Mouse (Mus musculus) MEL (cell line): ENCODE measurements around the gene Lgr6. TPM values are rescaled to one million over a fixed set of nuclear protein-coding genes. Genes with fewer than 3 reads are reported as not detected.

Source experiments
- DNase-seq: peaks from one replicate; pipeline ENCODE4 v3.0.0; 2011; ENCODE audit warnings: low read depth, low spot score
- H3K27ac ChIP-seq: 2 replicates; pipeline ENCODE4 v1.5.1; 2012; ENCODE audit warnings: low read depth, mild to moderate bottlenecking, control low read depth, low read length, moderate library complexity; ENCODE audit not compliant: control insufficient read depth
- H3K27me3 ChIP-seq, 2 experiments: fragments of 150-350 bp in 1 of 2; sonication (generic) in 1 of 2; 2 replicates each; pipeline ENCODE4 v1.6.1; 2012; ENCODE audit warnings: low read length in 2 of 2, mild to moderate bottlenecking in 2 of 2, improper control_type of control experiment in 1 of 2, moderate library complexity in 1 of 2; ENCODE audit not compliant: insufficient read depth in 2 of 2, control insufficient read depth in 1 of 2
- H3K36me3 ChIP-seq, 2 experiments: 2 replicates each; pipeline ENCODE4 v1.6.1; 2012 to 2014; ENCODE audit warnings: low read length in 2 of 2, improper control_type of control experiment in 1 of 2, inconsistent platforms in 1 of 2, mild to moderate bottlenecking in 1 of 2; ENCODE audit not compliant: insufficient read depth in 2 of 2, control insufficient read depth in 1 of 2
- H3K4me1 ChIP-seq, 2 experiments: fragments of 150-350 bp in 1 of 2; sonication (generic) in 1 of 2; 2 replicates each; pipeline ENCODE4 v1.6.1; 2012; ENCODE audit warnings: low read length in 2 of 2, improper control_type of control experiment in 1 of 2, mild to moderate bottlenecking in 1 of 2; ENCODE audit not compliant: insufficient read depth in 2 of 2, control insufficient read depth in 1 of 2
- H3K4me3 ChIP-seq, 2 experiments: fragments of 150-350 bp in 1 of 2; sonication (generic) in 1 of 2; 2 replicates each; pipeline ENCODE4 v1.5.1; 2012; ENCODE audit warnings: low read depth in 2 of 2, low read length in 2 of 2, mild to moderate bottlenecking in 2 of 2, moderate library complexity in 2 of 2, control low read depth in 1 of 2, improper control_type of control experiment in 1 of 2; ENCODE audit not compliant: control insufficient read depth in 1 of 2, insufficient read depth in 1 of 2
- H3K79me2 ChIP-seq: 2 replicates; pipeline ENCODE4 v1.6.1; 2012; ENCODE audit warnings: mild to moderate bottlenecking, low read length, moderate library complexity; ENCODE audit not compliant: control insufficient read depth, poor library complexity, insufficient read depth
- H3K9ac ChIP-seq: 2 replicates; pipeline ENCODE4 v1.6.1; 2012; ENCODE audit warnings: low read depth, mild to moderate bottlenecking, control low read depth, low read length, moderate library complexity; ENCODE audit not compliant: control insufficient read depth, poor library complexity, severe bottlenecking
- H3K9me3 ChIP-seq: fragments of 150-350 bp; sonication (generic); replicated peaks from 2 replicates; pipeline ENCODE4 v1.6.1; 2012; ENCODE audit warnings: mild to moderate bottlenecking, low read length, improper control_type of control experiment, moderate library complexity; ENCODE audit not compliant: insufficient read depth
- BHLHE40 ChIP-seq: IDR thresholded peaks from 2 replicates; pipeline ENCODE4 v1.6.1; 2012; ENCODE audit warnings: low read depth, mild to moderate bottlenecking, inconsistent platforms, low read length, improper control_type of control experiment, borderline replicate concordance
- CHD2 ChIP-seq: IDR thresholded peaks from 2 replicates; pipeline ENCODE4 v1.6.1; 2011; ENCODE audit warnings: low read length, improper control_type of control experiment
- CTCF ChIP-seq, 3 experiments: IDR thresholded peaks in 2 of 3; conservative IDR thresholded peaks in 1 of 3; 2 replicates each; pipeline ENCODE4 v1.5.1; 2011 to 2012; ENCODE audit warnings: low read length in 3 of 3, low read depth in 2 of 3, mild to moderate bottlenecking in 2 of 3, improper control_type of control experiment in 1 of 3, inconsistent platforms in 1 of 3, mixed read lengths in 1 of 3, moderate library complexity in 1 of 3; ENCODE audit not compliant: control insufficient read depth in 1 of 3, insufficient read depth in 1 of 3, poor library complexity in 1 of 3, severe bottlenecking in 1 of 3
- E2F4 ChIP-seq: IDR thresholded peaks from 2 replicates; pipeline ENCODE4 v1.6.1; 2011; ENCODE audit warnings: low read depth, low read length, improper control_type of control experiment, borderline replicate concordance
- ELF1 ChIP-seq: IDR thresholded peaks from 2 replicates; pipeline ENCODE4 v1.6.1; 2014; ENCODE audit warnings: low read depth, mild to moderate bottlenecking, inconsistent platforms, low read length, improper control_type of control experiment, moderate library complexity
- EP300 ChIP-seq, 2 experiments: IDR thresholded peaks; 2 replicates each; pipeline ENCODE4 v1.6.1; 2011; ENCODE audit warnings: improper control_type of control experiment in 2 of 2, low read length in 2 of 2, low read depth in 1 of 2, mild to moderate bottlenecking in 1 of 2
- ETS1 ChIP-seq: IDR thresholded peaks from 2 replicates; pipeline ENCODE4 v1.6.1; 2012; ENCODE audit warnings: low read depth, mild to moderate bottlenecking, inconsistent platforms, low read length, improper control_type of control experiment, moderate library complexity
- GABPA ChIP-seq: IDR thresholded peaks from 2 replicates; pipeline ENCODE4 v1.6.1; 2012; ENCODE audit warnings: low read depth, mild to moderate bottlenecking, inconsistent platforms, low read length, improper control_type of control experiment, moderate library complexity
- GATA1 ChIP-seq: IDR thresholded peaks from 2 replicates; pipeline ENCODE4 v1.6.1; 2011; ENCODE audit warnings: low read depth, low read length, improper control_type of control experiment
- HCFC1 ChIP-seq: IDR thresholded peaks from 2 replicates; pipeline ENCODE4 v1.6.1; 2012; ENCODE audit warnings: low read depth, mild to moderate bottlenecking, inconsistent platforms, low read length, improper control_type of control experiment, moderate library complexity
- JUND ChIP-seq: IDR thresholded peaks from 2 replicates; pipeline ENCODE4 v1.6.1; 2011; ENCODE audit warnings: low read depth, mild to moderate bottlenecking, improper control_type of control experiment, low read length
- KAT2A ChIP-seq: conservative IDR thresholded peaks from 2 replicates; pipeline ENCODE4 v1.6.1; 2012; ENCODE audit warnings: low read depth, low read length, improper control_type of control experiment, inconsistent platforms
- MAFK ChIP-seq: IDR thresholded peaks from 2 replicates; pipeline ENCODE4 v1.6.1; 2011; ENCODE audit warnings: low read depth, mild to moderate bottlenecking, low read length, improper control_type of control experiment, borderline replicate concordance
- MAX ChIP-seq: IDR thresholded peaks from 2 replicates; pipeline ENCODE4 v1.6.1; 2011; ENCODE audit warnings: low read length, improper control_type of control experiment
- MAZ ChIP-seq: IDR thresholded peaks from 2 replicates; pipeline ENCODE4 v1.6.1; 2012; ENCODE audit warnings: low read depth, mild to moderate bottlenecking, inconsistent platforms, low read length, improper control_type of control experiment
- MXI1 ChIP-seq: IDR thresholded peaks from 2 replicates; pipeline ENCODE4 v1.6.1; 2011; ENCODE audit warnings: mild to moderate bottlenecking, low read depth, low read length, improper control_type of control experiment
- MYB ChIP-seq: IDR thresholded peaks from 2 replicates; pipeline ENCODE4 v1.6.1; 2011; ENCODE audit warnings: mild to moderate bottlenecking, low read depth, low read length, improper control_type of control experiment
- NELFE ChIP-seq: IDR thresholded peaks from 2 replicates; pipeline ENCODE4 v1.6.1; 2011; ENCODE audit warnings: low read depth, low read length, improper control_type of control experiment
- NRF1 ChIP-seq: IDR thresholded peaks from 2 replicates; pipeline ENCODE4 v1.6.1; 2014; ENCODE audit warnings: low read depth, mild to moderate bottlenecking, inconsistent platforms, low read length, improper control_type of control experiment, moderate library complexity; ENCODE audit not compliant: poor library complexity, insufficient read depth, severe bottlenecking
- POLR2A ChIP-seq, 2 experiments: IDR thresholded peaks; 2 replicates each; pipeline ENCODE4 v1.6.1; 2011 to 2012; ENCODE audit warnings: low read length in 2 of 2, mild to moderate bottlenecking in 2 of 2, control low read depth in 1 of 2, improper control_type of control experiment in 1 of 2, low read depth in 1 of 2, moderate library complexity in 1 of 2; ENCODE audit not compliant: control insufficient read depth in 1 of 2, insufficient read depth in 1 of 2, poor library complexity in 1 of 2
- RAD21 ChIP-seq: IDR thresholded peaks from 2 replicates; pipeline ENCODE4 v1.6.1; 2011; ENCODE audit warnings: mild to moderate bottlenecking, low read depth, low read length, improper control_type of control experiment
- RCOR1 ChIP-seq: IDR thresholded peaks from 2 replicates; pipeline ENCODE4 v1.6.1; 2012; ENCODE audit warnings: low read depth, mild to moderate bottlenecking, inconsistent platforms, low read length, improper control_type of control experiment
- SIN3A ChIP-seq: IDR thresholded peaks from 2 replicates; pipeline ENCODE4 v1.6.1; 2012; ENCODE audit warnings: low read length, improper control_type of control experiment, inconsistent platforms
- SMC3 ChIP-seq: IDR thresholded peaks from 2 replicates; pipeline ENCODE4 v1.6.1; 2011; ENCODE audit warnings: low read depth, low read length, improper control_type of control experiment
- TAL1 ChIP-seq: IDR thresholded peaks from 2 replicates; pipeline ENCODE4 v1.6.1; 2012; ENCODE audit warnings: mild to moderate bottlenecking, inconsistent platforms, low read length, moderate library complexity, mixed read lengths
- TCF12 ChIP-seq: IDR thresholded peaks from 2 replicates; pipeline ENCODE4 v1.6.1; 2014; ENCODE audit warnings: low read depth, mild to moderate bottlenecking, inconsistent platforms, low read length, improper control_type of control experiment, moderate library complexity
- USF2 ChIP-seq, 2 experiments: IDR thresholded peaks; 2 replicates each; pipeline ENCODE4 v1.6.1; 2011 to 2012; ENCODE audit warnings: improper control_type of control experiment in 2 of 2, low read length in 2 of 2, borderline replicate concordance in 1 of 2, inconsistent platforms in 1 of 2, low read depth in 1 of 2, mild to moderate bottlenecking in 1 of 2; ENCODE audit not compliant: insufficient read depth in 1 of 2
- ZC3H11A ChIP-seq: IDR thresholded peaks from 2 replicates; pipeline ENCODE4 v1.6.1; 2012; ENCODE audit warnings: low read depth, mild to moderate bottlenecking, inconsistent platforms, low read length, improper control_type of control experiment
- ZKSCAN1 ChIP-seq: IDR thresholded peaks from 2 replicates; pipeline ENCODE4 v1.6.1; 2012; ENCODE audit warnings: low read depth, mild to moderate bottlenecking, inconsistent platforms, low read length, improper control_type of control experiment, moderate library complexity
- ZMIZ1 ChIP-seq: IDR thresholded peaks from 2 replicates; pipeline ENCODE4 v1.6.1; 2012; ENCODE audit warnings: low read depth, mild to moderate bottlenecking, inconsistent platforms, low read length, improper control_type of control experiment, moderate library complexity
- polyA plus RNA-seq, 2 experiments: library from polyadenylated mRNA; stranded (reverse) in 1 of 2; unstranded in 1 of 2; fragments of >175 nt in 1 of 2; fragments of >200 nt in 1 of 2; gene quantifications; 2 replicates each; pipeline versions ENCODE4 v1.2.1 to v1.2.4; 2012; ENCODE audit warnings: low replicate concordance in 2 of 2, low read depth in 1 of 2; ENCODE audit not compliant: insufficient read length in 2 of 2, insufficient read depth in 1 of 2, missing spikeins in 1 of 2
- total RNA-seq: library from RNA; depleted of rRNA; stranded (reverse); fragments of 300-350 nt; gene quantifications from 2 replicates; pipeline ENCODE4 v1.2.3, GENCODE M21; 2012

The Lgr6 gene
- total and polyA plus RNA-seq, 3 experiments = 0.04 to 0.10 TPM; not detected in 1

GRCm38 (mm10) chr1:135056901-135057300, 48.2 kb downstream of the Lgr6 start:
- no peak overlapping the region for H3K4me3 ChIP-seq
- no peak overlapping the region for H3K9ac ChIP-seq
- H3K27me3 ChIP-seq = peaks cover 4 to 15% of the 10 kb centered on the region in 2 experiments; a peak in 3 of 4 replicates
- no peaks in the 10 kb centered on the region for H3K9me3 ChIP-seq
- H3K27ac ChIP-seq = no peak overlapping the region
- TF ChIP-seq CTCF (IDR thresholded peaks at IDR 0.05 in 2 of 3, conservative IDR thresholded peaks at IDR 0.05 in 1 of 3; ENCODE audit: control insufficient read depth in 1 of 3, insufficient read depth in 1 of 3, low read depth in 2 of 3, low read length in 3 of 3, poor library complexity in 1 of 3, severe bottlenecking in 1 of 3) = no peak
- no peak for TF ChIP-seq NRF1
- no peak for TF ChIP-seq NELFE
- no peak for TF ChIP-seq ZMIZ1
- TF ChIP-seq MAX = no peak
- TF ChIP-seq GABPA = no peak
- TF ChIP-seq ETS1 = no peak
- no peak for TF ChIP-seq SMC3
- TF ChIP-seq POLR2A (IDR thresholded peaks at IDR 0.05; ENCODE audit: control insufficient read depth in 1 of 2, insufficient read depth in 1 of 2, low read depth in 1 of 2, low read length in 2 of 2, poor library complexity in 1 of 2) = no peak
- TF ChIP-seq RCOR1 = no peak
- no peak for TF ChIP-seq KAT2A
- TF ChIP-seq MYB = no peak
- no peak for TF ChIP-seq ELF1
- TF ChIP-seq GATA1 = no peak
- no peak for TF ChIP-seq TCF12
- no peak for TF ChIP-seq ZKSCAN1
- no peak for TF ChIP-seq USF2 (IDR thresholded peaks at IDR 0.05; ENCODE audit: borderline replicate concordance in 1 of 2, insufficient read depth in 1 of 2, low read depth in 1 of 2, low read length in 2 of 2)
- no peak for TF ChIP-seq HCFC1
- TF ChIP-seq TAL1 = no peak
- no peak for TF ChIP-seq MAFK
- no peak for DNase-seq
- no peaks in the 10 kb centered on the region for H3K79me2 ChIP-seq
- H3K4me1 ChIP-seq = no peaks in the 10 kb centered on the region
- no peaks in the 10 kb centered on the region for H3K36me3 ChIP-seq

- Histone ChIP-seq H3K36me3 (no peaks in the 10 kb centered on the region), H3K9ac (no peak overlapping the region), H3K9me3 (no peaks in the 10 kb centered on the region), H3K4me3 (no peak overlapping the region), H3K79me2 (no peaks in the 10 kb centered on the region), H3K27me3 (peaks cover 0 to 7% of the 10 kb centered on the region in 2 experiments; a peak in 2 of 4 replicates), H3K4me1 (no peaks in the 10 kb centered on the region), H3K27ac (no peak overlapping the region)
- TF ChIP-seq GATA1 (no peak), RAD21 (no peak), E2F4 (no peak), MXI1 (no peak), NRF1 (no peak), MYB (no peak), ZC3H11A (no peak), BHLHE40 (no peak), KAT2A (no peak), JUND (no peak), SMC3 (no peak), CHD2 (no peak), RCOR1 (no peak), EP300 (IDR thresholded peaks at IDR 0.05; ENCODE audit: low read depth in 1 of 2, low read length in 2 of 2) (no peak), MAZ (no peak), ZKSCAN1 (no peak), HCFC1 (no peak), ETS1 (no peak), SIN3A (no peak), NELFE (no peak)
- no peak for DNase-seq
Measured at GRCm38 (mm10) chr1:135054121-135054520, 51.0 kb downstream of the Lgr6 start.
